Mouse (Mus musculus) ES-Bruce4 (cell line): ENCODE measurements around the gene Galntl6.

Experiments used
- CTCF ChIP-seq: IDR thresholded peaks from one replicate; pipeline ENCODE4 v1.8.1; 2011; ENCODE audit warnings: low read depth, low read length
- EP300 ChIP-seq: IDR thresholded peaks from 2 replicates; pipeline ENCODE4 v1.6.1; 2011; ENCODE audit warnings: low read depth, low read length; ENCODE audit not compliant: insufficient read depth
- POLR2A ChIP-seq: IDR thresholded peaks from one replicate; pipeline ENCODE4 v1.8.1; 2011; ENCODE audit warnings: low read length; ENCODE audit not compliant: insufficient read depth

DNA sequence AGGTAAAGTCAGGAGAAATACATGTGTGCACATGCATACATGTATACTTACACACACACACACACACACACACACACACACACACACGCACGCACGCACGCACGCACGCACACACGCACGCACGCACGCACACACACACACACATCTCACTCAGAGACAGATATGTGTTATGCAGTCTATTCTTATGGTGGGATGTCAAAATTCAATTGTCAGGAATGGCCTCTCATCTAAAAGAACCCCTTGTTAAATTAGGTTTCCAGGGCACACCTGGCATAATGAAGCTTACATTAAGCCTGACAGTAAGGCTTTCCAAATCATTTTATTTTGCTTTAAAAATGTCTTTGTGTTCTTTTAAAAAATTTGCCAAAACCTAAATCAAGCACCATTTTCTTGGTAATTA lies 540.5 kb downstream of the Galntl6 start:
- no peak for TF ChIP-seq CTCF
- TF ChIP-seq POLR2A = no peak
- TF ChIP-seq EP300 = no peak
